Mouse (Mus musculus): ENCODE measurements around the gene Anp32e. TPM values are rescaled to one million over a fixed set of nuclear protein-coding genes. Genes with fewer than 3 reads are reported as not detected.

Gene Anp32e
- polyA plus RNA-seq, 1 experiment from 2014 or later, result 173 TPM

GRCm38 (mm10) chr3:95978265-95978664 is 49.2 kb downstream of the Anp32e start:
- Histone ChIP-seq H3K27me3 (peaks cover 4% of the 10 kb centered on the region; the same call in 1 of the 2 replicates), H3K4me3 (replicated peaks) (no peak overlapping the region), H3K4me1 (peaks cover 1% of the 10 kb centered on the region), H3K36me3 (no peaks in the 10 kb centered on the region), H3K9me3 (replicated peaks) (no peaks in the 10 kb centered on the region), H3K27ac (replicated peaks) (peak overlapping the region; percentile 52; the same call in 1 of the 2 replicates), H3K4me2 (replicated peaks) (no peak overlapping the region), H3K9ac (no peak overlapping the region)
- no peak; the same call in 1 of the 2 replicates for ATAC-seq (ENCODE audit: insufficient number of reproducible peaks, low FRiP score, low TSS enrichment, low read depth)
- WGBS, result 56% methylated on average over 9 of the region's 9 CpGs

- H3K27ac ChIP-seq (replicated peaks), result no peak overlapping the region
- no peak overlapping the region for H3K4me2 ChIP-seq (replicated peaks)
- no peaks in the 10 kb centered on the region for H3K36me3 ChIP-seq
- WGBS, result 77% methylated on average over 12 of the region's 12 CpGs
- no peak overlapping the region for H3K9ac ChIP-seq
- peaks cover 9% of the 10 kb centered on the region for H3K4me1 ChIP-seq
- no peak for ATAC-seq (ENCODE audit: insufficient number of reproducible peaks, low FRiP score, low TSS enrichment, low read depth)
- H3K9me3 ChIP-seq (replicated peaks), result no peaks in the 10 kb centered on the region
- H3K27me3 ChIP-seq, result no peaks in the 10 kb centered on the region
- H3K4me3 ChIP-seq (replicated peaks), result no peak overlapping the region
Measured at GRCm38 (mm10) chr3:95980276-95980970, 51.4 kb downstream of the Anp32e start.

- no peaks in the 10 kb centered on the region for H3K27me3 ChIP-seq
- no peak overlapping the region for H3K4me2 ChIP-seq (replicated peaks)
- ATAC-seq (ENCODE audit: insufficient number of reproducible peaks, low FRiP score, low TSS enrichment, low read depth), result no peak
- H3K36me3 ChIP-seq, result no peaks in the 10 kb centered on the region
- H3K4me1 ChIP-seq, result peaks cover 26% of the 10 kb centered on the region
- H3K9me3 ChIP-seq (replicated peaks), result no peaks in the 10 kb centered on the region
- H3K27ac ChIP-seq (replicated peaks), result no peak overlapping the region
- H3K4me3 ChIP-seq (replicated peaks), result no peak overlapping the region
- H3K9ac ChIP-seq, result no peak overlapping the region
- 93% methylated on average over 4 of the region's 4 CpGs for WGBS
Measured at GRCm38 (mm10) chr3:95982129-95982528, 53.1 kb downstream of the Anp32e start.

GRCm38 (mm10) chr3:95985209-95986000 is 56.4 kb downstream of the Anp32e start:
- peak; percentile 92 for ATAC-seq (ENCODE audit: insufficient number of reproducible peaks, low FRiP score, low TSS enrichment, low read depth)
- H3K27ac ChIP-seq (replicated peaks), result peak overlapping the region; percentile 86
- no peaks in the 10 kb centered on the region for H3K9me3 ChIP-seq (replicated peaks)
- WGBS, result 2% methylated on average over 12 of the region's 12 CpGs
- peak overlapping the region; percentile 46 for H3K4me2 ChIP-seq (replicated peaks)
- H3K4me1 ChIP-seq, result peaks cover 34% of the 10 kb centered on the region
- H3K36me3 ChIP-seq, result peaks cover 27% of the 10 kb centered on the region
- H3K9ac ChIP-seq, result 0 out of 2 replicates have a peak overlapping the region, but pooled peaks have one; percentile 1
- H3K27me3 ChIP-seq, result no peaks in the 10 kb centered on the region
- peak overlapping the region; percentile 32 for H3K4me3 ChIP-seq (replicated peaks)

- WGBS, result 4% methylated on average over 21 of the region's 21 CpGs
- Histone ChIP-seq H3K27me3 (no peaks in the 10 kb centered on the region), H3K27ac (replicated peaks) (peak overlapping the region; percentile 86), H3K36me3 (peaks cover 34% of the 10 kb centered on the region), H3K4me1 (peaks cover 34% of the 10 kb centered on the region), H3K9ac (0 out of 2 replicates have a peak overlapping the region, but pooled peaks have one; percentile 1), H3K4me3 (replicated peaks) (peak overlapping the region; percentile 32), H3K9me3 (replicated peaks) (no peaks in the 10 kb centered on the region), H3K4me2 (replicated peaks) (peak overlapping the region; percentile 46)
- ATAC-seq (ENCODE audit: insufficient number of reproducible peaks, low FRiP score, low TSS enrichment, low read depth), result peak; percentile 44
Measured at GRCm38 (mm10) chr3:95986001-95986622, 57.1 kb downstream of the Anp32e start.

GRCm38 (mm10) chr3:95986984-95987383 is 57.9 kb downstream of the Anp32e start:
- H3K36me3 ChIP-seq, result peaks cover 43% of the 10 kb centered on the region
- ATAC-seq (ENCODE audit: insufficient number of reproducible peaks, low FRiP score, low TSS enrichment, low read depth), result no peak
- H3K4me1 ChIP-seq, result peaks cover 34% of the 10 kb centered on the region
- no peak overlapping the region for H3K4me3 ChIP-seq (replicated peaks)
- no peaks in the 10 kb centered on the region for H3K27me3 ChIP-seq
- no peaks in the 10 kb centered on the region for H3K9me3 ChIP-seq (replicated peaks)
- peak overlapping the region; percentile 86; the same call in 1 of the 2 replicates for H3K27ac ChIP-seq (replicated peaks)
- 71% methylated on average over 4 of the region's 4 CpGs for WGBS
- no peak overlapping the region for H3K9ac ChIP-seq
- H3K4me2 ChIP-seq (replicated peaks), result no peak overlapping the region

GRCm38 (mm10) chr3:95987386-95988110 is 58.5 kb downstream of the Anp32e start:
- WGBS, result 71% methylated on average over 6 of the region's 6 CpGs
- no peak overlapping the region for H3K27ac ChIP-seq (replicated peaks)
- peaks cover 34% of the 10 kb centered on the region for H3K4me1 ChIP-seq
- H3K4me3 ChIP-seq (replicated peaks), result no peak overlapping the region
- H3K9ac ChIP-seq, result no peak overlapping the region
- ATAC-seq (ENCODE audit: insufficient number of reproducible peaks, low FRiP score, low TSS enrichment, low read depth), result no peak
- H3K9me3 ChIP-seq (replicated peaks), result no peaks in the 10 kb centered on the region
- H3K27me3 ChIP-seq, result no peaks in the 10 kb centered on the region
- H3K4me2 ChIP-seq (replicated peaks), result no peak overlapping the region
- peaks cover 44% of the 10 kb centered on the region for H3K36me3 ChIP-seq

GRCm38 (mm10) chr3:95988138-95988537 is 59.1 kb downstream of the Anp32e start:
- Histone ChIP-seq H3K4me3 (replicated peaks) (no peak overlapping the region), H3K27ac (replicated peaks) (no peak overlapping the region), H3K9ac (no peak overlapping the region), H3K4me1 (peaks cover 34% of the 10 kb centered on the region), H3K4me2 (replicated peaks) (no peak overlapping the region), H3K36me3 (peaks cover 44% of the 10 kb centered on the region), H3K9me3 (replicated peaks) (no peaks in the 10 kb centered on the region), H3K27me3 (no peaks in the 10 kb centered on the region)
- no peak for ATAC-seq (ENCODE audit: insufficient number of reproducible peaks, low FRiP score, low TSS enrichment, low read depth)
- WGBS, result 93% methylated on average over 1 of the region's 1 CpGs

GRCm38 (mm10) chr3:95988969-95989368 is 59.9 kb downstream of the Anp32e start:
- H3K9me3 ChIP-seq (replicated peaks), result no peaks in the 10 kb centered on the region
- H3K36me3 ChIP-seq, result peaks cover 44% of the 10 kb centered on the region
- WGBS, result 47% methylated on average over 10 of the region's 10 CpGs
- H3K27ac ChIP-seq (replicated peaks), result 0 out of 2 replicates have a peak overlapping the region, but pooled peaks have one; percentile 18
- no peak overlapping the region for H3K9ac ChIP-seq
- no peak overlapping the region for H3K4me2 ChIP-seq (replicated peaks)
- no peak for ATAC-seq (ENCODE audit: insufficient number of reproducible peaks, low FRiP score, low TSS enrichment, low read depth)
- no peak overlapping the region for H3K4me3 ChIP-seq (replicated peaks)
- H3K27me3 ChIP-seq, result no peaks in the 10 kb centered on the region
- H3K4me1 ChIP-seq, result peaks cover 42% of the 10 kb centered on the region

GRCm38 (mm10) chr3:95990413-95990941 is 61.4 kb downstream of the Anp32e start:
- peaks cover 39% of the 10 kb centered on the region for H3K4me1 ChIP-seq
- 76% methylated on average over 12 of the region's 12 CpGs for WGBS
- no peak overlapping the region for H3K4me2 ChIP-seq (replicated peaks)
- H3K27me3 ChIP-seq, result no peaks in the 10 kb centered on the region
- no peak overlapping the region for H3K27ac ChIP-seq (replicated peaks)
- H3K9me3 ChIP-seq (replicated peaks), result no peaks in the 10 kb centered on the region
- ATAC-seq (ENCODE audit: insufficient number of reproducible peaks, low FRiP score, low TSS enrichment, low read depth), result no peak
- H3K9ac ChIP-seq, result no peak overlapping the region
- H3K36me3 ChIP-seq, result peaks cover 44% of the 10 kb centered on the region
- no peak overlapping the region for H3K4me3 ChIP-seq (replicated peaks)

Measured in embryonic facial prominence, embryonic 15.5 days (tissue).